Mouse (Mus musculus): ENCODE results near the gene Gzmd. TPM values are rescaled to one million over a fixed set of nuclear protein-coding genes. Genes with fewer than 3 reads are reported as not detected.

Gene Gzmd
- polyA plus RNA-seq, 1 experiment = not detected

- TF ChIP-seq POLR2A (IDR thresholded peaks at IDR 0.05; ENCODE audit: borderline replicate concordance, extremely low read depth, insufficient read depth, insufficient read length, poor library complexity, severe bottlenecking) = no peak
- TF ChIP-seq CTCF (IDR thresholded peaks at IDR 0.05; ENCODE audit: borderline replicate concordance, extremely low read depth, insufficient read depth, insufficient read length) = no peak
- DNase-seq (ENCODE audit: low read depth) = no peak
Measured at GRCm38 (mm10) chr14:56105447-56106180, 26.8 kb downstream of the Gzmd start.

GRCm38 (mm10) chr14:56105016-56105415, 27.4 kb downstream of the Gzmd start:
- no peak for TF ChIP-seq CTCF (IDR thresholded peaks at IDR 0.05; ENCODE audit: borderline replicate concordance, extremely low read depth, insufficient read depth, insufficient read length)
- TF ChIP-seq POLR2A (IDR thresholded peaks at IDR 0.05; ENCODE audit: borderline replicate concordance, extremely low read depth, insufficient read depth, insufficient read length, poor library complexity, severe bottlenecking) = no peak
- DNase-seq (ENCODE audit: low read depth) = no peak

- TF ChIP-seq POLR2A (IDR thresholded peaks at IDR 0.05; ENCODE audit: borderline replicate concordance, extremely low read depth, insufficient read depth, insufficient read length, poor library complexity, severe bottlenecking) (no peak), CTCF (IDR thresholded peaks at IDR 0.05; ENCODE audit: borderline replicate concordance, extremely low read depth, insufficient read depth, insufficient read length) (no peak)
- peak; percentile 45 for DNase-seq (ENCODE audit: low read depth)
Measured at GRCm38 (mm10) chr14:56103452-56103851, 29.0 kb downstream of the Gzmd start.

GRCm38 (mm10) chr14:56102386-56102785, 30.0 kb downstream of the Gzmd start, which contains the start of gene Ctsg:
TSS of gene Ctsg (minus strand) at chr14:56102574.
- TF ChIP-seq CTCF (IDR thresholded peaks at IDR 0.05; ENCODE audit: borderline replicate concordance, extremely low read depth, insufficient read depth, insufficient read length) (no peak), POLR2A (IDR thresholded peaks at IDR 0.05; ENCODE audit: borderline replicate concordance, extremely low read depth, insufficient read depth, insufficient read length, poor library complexity, severe bottlenecking) (no peak)
- DNase-seq (ENCODE audit: low read depth) = no peak

- TF ChIP-seq POLR2A (IDR thresholded peaks at IDR 0.05; ENCODE audit: borderline replicate concordance, extremely low read depth, insufficient read depth, insufficient read length, poor library complexity, severe bottlenecking) = no peak
- peak; percentile 37; the same call in 1 of the 2 replicates for TF ChIP-seq CTCF (IDR thresholded peaks at IDR 0.05; ENCODE audit: borderline replicate concordance, extremely low read depth, insufficient read depth, insufficient read length)
- DNase-seq (ENCODE audit: low read depth) = peak; percentile 7
Measured at GRCm38 (mm10) chr14:56098940-56099339, 33.5 kb downstream of the Gzmd start.

- DNase-seq (ENCODE audit: low read depth) = no peak
- no peak for TF ChIP-seq CTCF (IDR thresholded peaks at IDR 0.05; ENCODE audit: borderline replicate concordance, extremely low read depth, insufficient read depth, insufficient read length)
- TF ChIP-seq POLR2A (IDR thresholded peaks at IDR 0.05; ENCODE audit: borderline replicate concordance, extremely low read depth, insufficient read depth, insufficient read length, poor library complexity, severe bottlenecking) = no peak
Measured at GRCm38 (mm10) chr14:56097597-56097996, 34.8 kb downstream of the Gzmd start.

GRCm38 (mm10) chr14:56093353-56093752, 39.1 kb downstream of the Gzmd start:
- no peak for TF ChIP-seq POLR2A (IDR thresholded peaks at IDR 0.05; ENCODE audit: borderline replicate concordance, extremely low read depth, insufficient read depth, insufficient read length, poor library complexity, severe bottlenecking)
- no peak for DNase-seq (ENCODE audit: low read depth)

- DNase-seq (ENCODE audit: low read depth) = no peak
- TF ChIP-seq POLR2A (IDR thresholded peaks at IDR 0.05; ENCODE audit: borderline replicate concordance, extremely low read depth, insufficient read depth, insufficient read length, poor library complexity, severe bottlenecking) (no peak), CTCF (IDR thresholded peaks at IDR 0.05; ENCODE audit: borderline replicate concordance, extremely low read depth, insufficient read depth, insufficient read length) (no peak)
Measured at GRCm38 (mm10) chr14:56086711-56087110, 45.7 kb downstream of the Gzmd start.

- no peak for TF ChIP-seq POLR2A (IDR thresholded peaks at IDR 0.05; ENCODE audit: borderline replicate concordance, extremely low read depth, insufficient read depth, insufficient read length, poor library complexity, severe bottlenecking)
- no peak for TF ChIP-seq CTCF (IDR thresholded peaks at IDR 0.05; ENCODE audit: borderline replicate concordance, extremely low read depth, insufficient read depth, insufficient read length)
- DNase-seq (ENCODE audit: low read depth) = no peak
Measured at GRCm38 (mm10) chr14:56085167-56085566, 47.2 kb downstream of the Gzmd start, which contains the start of gene Mcpt8. TSS of gene Mcpt8 (minus strand) at chr14:56085273.

GRCm38 (mm10) chr14:56082016-56082415, 50.4 kb downstream of the Gzmd start:
- TF ChIP-seq POLR2A (IDR thresholded peaks at IDR 0.05; ENCODE audit: borderline replicate concordance, extremely low read depth, insufficient read depth, insufficient read length, poor library complexity, severe bottlenecking) (no peak), CTCF (IDR thresholded peaks at IDR 0.05; ENCODE audit: borderline replicate concordance, extremely low read depth, insufficient read depth, insufficient read length) (no peak)
- DNase-seq (ENCODE audit: low read depth) = peak; percentile 40

Other genes starting within 250 kb of the Gzmd start
- gene Cbln3, start 248.2 kb downstream of the Gzmd start, polyA plus RNA-seq (2012; rRNA removed) = 0.43 and 0.51 TPM in 2 replicates
- gene Khnyn, start 247.7 kb downstream of the Gzmd start, polyA plus RNA-seq (2012; rRNA removed) = 13.4 and 13.7 TPM in 2 replicates
- gene Sdr39u1, start 232.3 kb downstream of the Gzmd start, polyA plus RNA-seq (2012; rRNA removed) = 97.6 and 120 TPM in 2 replicates
- 1.9 and 5.3 TPM in 2 replicates for gene Cma1, start 187.9 kb downstream of the Gzmd start, polyA plus RNA-seq (2012; rRNA removed)
- not detected in 2 replicates for gene Cma2, start 181.6 kb downstream of the Gzmd start, polyA plus RNA-seq (2012; rRNA removed)
- 0.06 and 0.08 TPM in 2 replicates for gene Mcpt1, start 114.6 kb downstream of the Gzmd start, polyA plus RNA-seq (2012; rRNA removed)
- gene Mcpt9, start 102.1 kb downstream of the Gzmd start, polyA plus RNA-seq (2012; rRNA removed) = not detected in 2 replicates
- not detected in 2 replicates for gene Mcpt2, start 90.6 kb downstream of the Gzmd start, polyA plus RNA-seq (2012; rRNA removed)
- 0.18 and 0.22 TPM in 2 replicates for gene Mcpt4, start 70.3 kb downstream of the Gzmd start, polyA plus RNA-seq (2012; rRNA removed)
- gene Mcpt8, start 47.3 kb downstream of the Gzmd start, polyA plus RNA-seq (2012; rRNA removed) = 0.08 TPM in 1 of 2 replicates, not detected in the other
- gene Ctsg, start 30.0 kb downstream of the Gzmd start, polyA plus RNA-seq (2012; rRNA removed) = 0.08 and 0.25 TPM in 2 replicates
- gene Gzme, start 12.0 kb downstream of the Gzmd start, polyA plus RNA-seq (2012; rRNA removed) = 0.10 TPM in 1 of 2 replicates, not detected in the other
- 0.15 TPM in 1 of 2 replicates, not detected in the other for gene Gzmg, start 27.0 kb upstream of the Gzmd start, polyA plus RNA-seq (2012; rRNA removed)
- gene Gzmn, start 42.0 kb upstream of the Gzmd start, polyA plus RNA-seq (2012; rRNA removed) = not detected in 2 replicates
- gene Gzmf, start 78.8 kb upstream of the Gzmd start, polyA plus RNA-seq (2012; rRNA removed) = not detected in 2 replicates
- not detected in 2 replicates for gene Gzmc, start 102.0 kb upstream of the Gzmd start, polyA plus RNA-seq (2012; rRNA removed)
- 0.04 TPM in 1 of 2 replicates, not detected in the other for gene Gzmb, start 129.7 kb upstream of the Gzmd start, polyA plus RNA-seq (2012; rRNA removed)
- gene Atp12a, start 232.5 kb upstream of the Gzmd start, polyA plus RNA-seq (2012; rRNA removed) = 0.14 and 0.18 TPM in 2 replicates

Data from brain, embryonic 14.5 days (tissue).